Mouse (Mus musculus): Measurements from ENCODE around the gene Prr12. TPM values are rescaled to one million over a fixed set of nuclear protein-coding genes. Genes with fewer than 3 reads are reported as not detected.
"Not testable (repeated sequence)": the region's sequence is repeated elsewhere in the genome, so short reads cannot be mapped to it uniquely, and the experiment has no call there.

The Prr12 gene
- total RNA-seq (2021) = 10 to 100 TPM; 35.4 to 36.7 TPM

DNA sequence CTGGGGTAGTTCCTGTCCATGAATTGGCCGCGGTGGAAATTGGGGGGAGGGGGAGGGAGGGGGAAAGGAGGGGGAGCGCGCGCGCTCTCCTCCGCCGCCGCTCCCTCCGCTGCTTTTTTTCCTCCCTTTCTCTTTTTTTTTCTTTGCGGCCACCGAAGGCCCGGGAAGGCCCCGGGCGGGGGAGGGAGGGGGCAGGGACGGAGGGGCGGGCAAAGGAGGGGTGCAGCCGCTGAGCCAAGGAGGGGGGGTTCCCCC, at the start of gene Prr12:
Prr12 (minus strand) TSS at position 20 of the 255 bp plus-strand sequence.
- no peak for DNase-seq

DNA sequence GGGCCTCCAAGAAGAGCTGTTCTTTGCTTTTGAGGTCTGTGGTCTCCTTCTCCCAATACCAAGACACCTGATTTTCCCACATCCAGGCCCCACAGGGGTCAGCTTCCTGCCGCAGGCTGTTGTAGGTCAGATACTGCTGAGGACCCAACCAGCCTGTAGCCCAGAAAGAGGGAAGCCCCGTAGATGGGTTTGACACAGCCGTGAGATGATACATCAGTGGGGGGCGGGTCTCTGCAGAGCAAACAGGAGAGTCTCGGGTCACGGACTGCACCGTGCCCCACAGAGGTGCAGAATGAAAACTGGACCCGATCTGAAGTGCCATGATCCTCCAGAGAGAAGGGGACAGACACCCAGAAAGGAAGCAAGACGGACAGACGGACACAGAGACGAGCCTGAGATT, 49.8 kb upstream of the Prr12 start:
- DNase-seq = no peak

DNA sequence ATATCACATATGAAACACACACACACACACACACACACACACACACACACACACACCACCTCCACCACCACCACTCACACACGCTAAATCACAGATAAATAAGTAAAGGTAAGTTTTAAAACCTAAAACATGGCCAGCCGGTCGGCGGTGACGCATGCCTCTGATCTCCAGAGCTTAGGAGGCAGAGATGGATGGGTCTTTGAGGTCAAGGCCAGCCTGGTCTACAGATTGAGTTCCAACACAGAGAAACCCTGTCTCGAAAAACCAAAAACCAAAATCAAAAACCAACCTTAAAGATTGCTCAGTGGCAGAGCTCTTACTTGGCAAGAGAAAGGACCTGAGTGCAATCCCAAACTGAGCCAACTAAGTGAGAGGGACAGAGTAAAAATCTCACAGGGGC, 47.4 kb upstream of the Prr12 start:
- DNase-seq = no peak

DNA sequence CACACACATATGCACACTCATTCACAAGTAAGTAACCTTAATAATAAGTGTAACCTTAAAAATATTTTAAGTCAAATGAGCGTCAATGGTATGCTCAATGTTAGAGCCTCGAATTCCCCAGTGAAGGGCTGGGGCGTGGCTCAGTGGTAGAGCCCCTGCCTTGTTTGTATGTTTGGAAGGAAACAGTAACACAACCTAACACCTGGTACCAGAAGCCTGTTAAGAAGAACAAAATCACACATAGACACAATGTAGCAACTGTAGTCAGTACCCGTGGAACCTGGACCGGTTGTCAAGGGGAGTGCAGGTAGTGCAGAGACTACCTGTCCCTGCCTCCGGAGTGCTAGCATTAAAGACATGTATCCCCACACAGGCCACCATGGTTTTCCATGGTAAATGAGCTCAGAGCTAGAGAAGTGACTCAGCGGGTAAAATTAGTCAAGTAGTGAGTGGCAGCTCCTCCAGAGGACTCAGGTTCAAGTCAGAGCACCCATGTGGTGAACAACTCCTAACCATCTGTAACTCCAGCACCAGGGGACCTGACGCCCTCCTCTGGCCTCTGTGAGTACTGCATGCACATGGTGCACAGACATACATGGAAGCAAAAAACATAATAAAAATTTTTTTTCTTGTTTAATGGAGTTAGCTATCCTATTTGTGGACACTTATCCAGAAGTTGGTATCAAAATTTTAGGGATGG, 46.0 kb upstream of the Prr12 start:
- no peak for DNase-seq

DNA sequence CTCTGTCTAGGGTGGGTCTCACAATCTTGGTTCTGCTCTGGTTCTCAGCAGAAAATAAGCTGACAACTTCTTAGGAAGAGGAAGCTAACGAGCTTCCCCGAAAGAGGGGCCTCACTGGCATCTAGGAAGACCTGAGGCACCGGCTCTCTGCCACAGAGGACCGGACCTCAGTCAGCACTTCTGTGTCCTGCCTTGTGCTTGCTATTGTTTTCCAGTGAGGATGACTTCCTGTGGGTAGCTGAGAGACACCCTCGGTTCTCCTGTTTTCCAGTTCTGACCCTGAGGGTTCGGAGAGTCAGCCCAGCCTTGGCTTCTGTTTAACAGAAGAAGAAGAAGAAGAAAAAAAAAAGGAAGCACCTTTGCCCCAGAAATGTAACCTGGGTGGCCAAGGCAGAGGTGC, 44.8 kb upstream of the Prr12 start:
- DNase-seq = no peak

DNA sequence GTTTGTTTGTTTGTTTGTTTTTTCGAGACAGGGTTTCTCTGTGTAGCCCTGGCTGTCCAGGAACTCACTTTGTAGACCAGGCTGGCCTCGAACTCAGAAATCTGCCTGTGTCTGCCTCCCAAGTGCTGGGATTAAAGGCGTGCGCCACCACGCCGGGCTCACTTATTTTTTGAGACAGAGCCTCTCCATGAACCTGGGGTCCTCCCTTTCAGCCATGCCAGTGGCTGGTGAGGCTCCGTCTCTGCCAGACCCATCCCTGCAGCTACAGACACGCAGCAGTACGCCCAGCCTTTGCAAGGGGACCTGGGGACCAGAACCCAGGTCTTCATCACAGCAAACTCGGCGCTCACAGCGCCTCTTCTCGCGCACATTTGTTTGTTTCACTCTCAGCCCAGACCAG, 43.3 kb upstream of the Prr12 start:
- not testable (repeated sequence) for DNase-seq

DNA sequence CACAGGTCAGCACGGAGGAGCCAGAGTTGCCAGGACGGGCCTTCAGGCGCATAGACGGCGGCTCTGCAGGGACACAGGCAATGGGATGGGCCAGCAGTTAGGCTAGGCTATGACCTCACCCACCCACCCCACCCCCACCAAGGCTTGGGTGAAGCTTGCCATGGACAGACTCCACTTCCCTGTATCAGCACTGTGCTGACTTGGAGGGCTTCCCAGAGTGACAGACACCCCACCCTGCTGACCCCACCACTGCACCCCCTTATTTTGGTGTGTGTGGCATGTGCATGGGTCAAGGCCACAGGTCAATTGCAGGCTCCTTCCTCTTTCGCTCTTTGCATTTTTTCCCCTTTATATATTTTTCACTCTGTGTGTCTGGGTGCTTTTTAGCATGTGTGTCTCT, 42.7 kb upstream of the Prr12 start:
- DNase-seq = no peak

DNA sequence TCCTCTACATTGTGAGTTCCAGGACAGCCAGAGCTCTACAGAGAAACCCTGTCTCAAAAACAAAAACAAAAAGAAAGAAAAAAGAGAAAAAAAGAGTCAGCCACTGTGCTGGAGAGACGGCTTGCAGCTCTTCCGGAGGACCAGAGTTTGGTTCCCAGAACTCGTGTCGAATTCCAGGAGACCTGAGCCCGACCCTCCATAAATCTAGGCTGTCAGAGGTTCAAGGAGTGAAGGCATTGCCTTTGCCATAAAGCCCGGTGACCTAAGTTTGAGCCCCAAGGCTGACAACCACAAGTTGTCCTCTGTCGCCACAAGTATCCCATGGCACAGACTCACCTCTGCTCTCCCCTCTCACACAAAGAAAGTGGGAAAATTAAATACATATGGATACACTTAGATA, 41.4 kb upstream of the Prr12 start:
- no peak for DNase-seq

DNA sequence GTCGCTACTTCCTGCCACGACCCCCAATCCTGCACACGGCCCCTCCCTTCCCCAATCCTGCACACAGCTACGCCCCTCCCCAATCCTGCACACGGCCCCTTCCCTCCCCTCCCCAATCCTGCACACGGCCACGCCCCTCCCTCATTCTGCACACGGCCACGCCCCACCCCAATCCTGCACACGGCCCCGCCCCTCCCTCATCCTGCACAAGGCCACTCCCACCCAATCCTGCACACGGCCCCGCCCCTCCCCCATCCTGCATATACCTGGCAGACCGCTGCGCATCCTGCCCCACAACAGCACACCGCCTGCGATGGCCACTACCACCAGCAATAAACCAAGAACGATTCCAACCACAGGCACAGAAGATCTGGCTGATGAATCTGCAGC, 40.8 kb upstream of the Prr12 start:
- no peak for DNase-seq

DNA sequence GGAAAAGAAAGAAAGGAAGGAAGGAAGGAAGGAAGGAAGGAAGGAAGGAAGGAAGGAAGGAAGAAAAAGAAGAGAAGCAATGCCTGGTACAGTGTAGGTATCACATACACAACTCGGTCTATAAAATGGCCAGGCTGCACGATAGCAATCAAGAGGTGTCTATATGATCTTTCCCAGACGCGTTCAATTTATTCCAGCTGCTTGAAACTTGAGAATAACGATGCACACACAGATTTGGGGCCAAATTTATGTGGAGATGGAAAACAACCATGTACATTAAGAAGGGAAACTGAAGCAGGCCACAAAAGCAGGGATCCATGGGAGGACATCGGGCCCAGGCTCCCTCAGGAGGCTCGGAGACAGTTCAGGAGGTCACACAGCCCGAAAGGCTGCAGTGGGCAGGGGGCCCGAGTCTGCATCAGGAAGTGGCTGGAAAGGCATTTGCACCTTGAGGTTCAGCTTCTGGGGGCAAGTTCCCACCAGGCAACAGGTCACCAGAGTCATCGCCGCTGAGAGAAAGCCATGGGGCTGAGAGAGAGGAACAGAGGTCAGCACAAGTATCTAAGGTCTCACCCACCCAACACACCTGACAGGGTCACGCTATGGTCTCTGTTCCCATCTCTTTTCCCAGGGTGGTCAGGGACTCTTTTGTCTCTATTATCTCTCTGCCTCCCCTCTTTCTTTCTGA, 40.3 kb upstream of the Prr12 start:
- no peak for DNase-seq

DNA sequence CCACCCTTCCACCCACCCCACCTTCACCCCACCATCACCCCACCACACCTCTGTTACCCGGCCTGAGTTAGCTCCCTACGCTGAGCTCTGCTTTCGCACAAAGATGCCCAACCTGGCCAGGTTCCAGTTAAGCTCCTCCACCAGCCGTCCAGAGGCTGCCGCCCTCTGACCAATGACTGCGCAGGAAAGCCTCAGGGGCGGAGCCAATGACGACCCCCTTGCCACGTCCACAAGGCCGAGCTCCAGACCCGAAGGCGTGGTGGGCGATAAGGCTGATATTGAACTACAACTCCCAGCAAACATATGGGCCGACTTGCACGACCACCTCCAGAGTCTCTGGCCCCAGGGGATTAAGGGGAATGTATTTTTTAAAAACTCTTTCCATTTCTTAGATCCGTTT, 39.4 kb upstream of the Prr12 start, which contains the start of gene Rcn3:
Rcn3 (minus strand) TSS at position 174 of the 400 bp plus-strand sequence.
- peak; percentile 93 for DNase-seq

DNA sequence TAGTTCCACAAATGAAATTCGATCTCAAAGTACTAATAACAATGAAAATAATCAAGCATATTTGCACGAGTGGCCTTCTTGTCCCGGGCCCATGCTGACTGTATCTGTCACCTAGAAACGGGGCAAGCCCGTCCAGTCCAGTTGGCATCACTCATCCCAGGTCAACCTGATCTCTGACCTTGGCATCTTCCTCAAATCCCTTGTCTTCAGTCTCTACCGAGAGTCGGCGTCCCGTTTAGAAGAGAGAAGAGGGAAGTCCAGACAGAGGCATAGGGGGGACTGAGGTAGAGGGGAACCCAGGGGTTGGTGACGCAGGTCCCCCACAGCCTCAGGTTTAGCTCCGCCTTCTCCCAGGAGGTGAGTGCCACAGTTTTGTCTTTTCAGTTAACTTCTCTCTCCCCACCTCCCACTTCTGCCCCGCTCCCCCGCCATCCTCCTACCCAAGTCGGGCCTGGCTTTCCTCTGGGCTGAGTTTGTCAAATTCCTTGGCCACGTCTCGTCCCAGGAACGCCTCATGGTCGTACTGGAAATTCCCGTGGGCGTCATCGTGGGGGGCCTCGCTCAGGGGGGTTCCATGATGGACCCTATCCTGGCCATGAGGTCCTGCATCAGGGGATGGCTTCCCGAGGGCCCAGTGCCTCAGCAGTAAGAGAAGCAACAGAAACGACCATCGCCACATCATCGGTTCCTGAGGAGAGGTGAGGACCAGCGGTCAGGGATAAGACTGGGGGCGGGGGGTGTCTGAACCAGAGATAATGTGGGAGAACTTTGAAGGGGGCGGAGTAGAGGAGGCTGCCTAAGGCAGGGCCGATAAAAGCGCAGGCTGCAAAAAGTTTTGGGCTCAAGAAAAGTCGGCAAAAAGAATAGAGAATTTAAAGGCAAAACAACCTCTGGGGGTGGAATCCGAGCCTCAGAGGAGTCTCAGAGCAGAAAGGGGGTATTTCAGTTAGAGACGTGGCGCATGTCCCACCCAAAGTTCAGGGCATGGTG, 38.6 kb upstream of the Prr12 start:
- peak; percentile 66 for DNase-seq

DNA sequence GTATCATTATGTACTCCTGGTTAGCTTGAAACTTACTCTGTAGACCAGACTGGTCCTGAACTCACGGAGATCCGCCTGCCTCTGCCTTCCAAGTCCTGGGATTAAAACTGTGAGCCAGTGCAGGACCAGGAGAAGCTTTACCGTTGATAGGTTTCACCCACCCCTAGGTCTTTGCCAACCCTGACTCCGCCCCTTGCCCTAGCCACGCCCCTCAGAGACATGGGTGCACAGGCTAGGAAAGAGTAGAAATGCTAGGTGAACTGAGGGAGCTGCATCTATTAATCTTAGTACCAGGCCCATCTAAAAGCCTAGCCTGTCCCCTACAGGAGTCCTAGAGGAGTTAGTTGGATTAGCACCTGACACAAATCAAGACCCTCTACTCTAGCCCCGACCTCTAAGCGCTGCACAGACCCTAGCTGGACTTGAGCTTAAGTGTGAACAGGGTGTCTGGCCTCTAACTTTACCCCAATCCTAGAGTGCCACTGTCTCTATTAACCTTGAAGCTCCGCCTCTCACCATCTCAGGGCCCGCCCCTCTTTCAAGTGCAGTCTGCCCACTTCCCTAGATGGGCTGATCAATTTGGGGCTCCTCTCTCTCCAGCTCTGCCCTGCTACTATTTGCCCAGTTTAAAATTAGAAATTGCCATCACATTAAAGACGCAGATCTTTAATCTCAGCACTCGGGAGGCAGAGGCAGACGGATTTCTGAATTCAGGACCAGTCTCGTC, 37.7 kb upstream of the Prr12 start:
- DNase-seq = no peak

DNA sequence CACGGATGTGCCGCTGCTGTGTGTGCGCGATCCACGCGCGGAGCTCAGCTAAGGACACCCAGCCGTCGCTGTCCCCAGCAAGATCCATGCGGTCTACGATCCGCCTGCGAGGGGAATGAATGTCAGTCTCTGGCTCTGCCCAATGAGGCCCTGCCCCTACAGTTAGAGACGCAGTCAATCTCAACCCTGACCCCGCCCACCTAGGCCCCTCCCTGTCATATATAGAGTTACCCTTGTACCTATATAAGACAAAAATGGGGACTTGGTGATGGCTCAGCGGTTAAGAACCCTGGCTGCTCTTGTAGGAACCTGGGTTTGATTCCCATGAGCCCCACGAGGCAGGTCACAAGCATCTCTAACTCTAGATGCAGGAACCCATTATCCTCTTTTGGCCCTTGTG, 35.9 kb upstream of the Prr12 start:
- DNase-seq = no peak

DNA sequence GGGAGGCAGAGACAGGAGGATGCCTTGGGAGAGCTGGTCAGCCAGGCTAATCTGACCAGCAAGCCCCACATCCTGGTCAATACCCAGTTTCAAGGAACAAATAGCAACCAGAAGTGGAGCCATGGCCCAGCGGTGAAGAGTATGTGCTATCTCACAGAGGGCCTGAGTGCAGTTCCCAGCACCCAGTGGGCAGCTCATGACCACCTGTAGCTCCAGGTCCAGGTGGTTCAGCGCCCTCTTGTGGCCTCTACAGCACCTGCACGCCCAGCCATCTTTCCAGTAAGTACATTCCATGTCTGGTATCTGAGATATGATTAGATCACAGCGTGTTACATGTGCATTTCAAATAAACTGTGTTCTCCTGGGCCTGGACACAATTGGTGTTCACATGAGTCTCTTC, 33.4 kb upstream of the Prr12 start:
- no peak for DNase-seq

DNA sequence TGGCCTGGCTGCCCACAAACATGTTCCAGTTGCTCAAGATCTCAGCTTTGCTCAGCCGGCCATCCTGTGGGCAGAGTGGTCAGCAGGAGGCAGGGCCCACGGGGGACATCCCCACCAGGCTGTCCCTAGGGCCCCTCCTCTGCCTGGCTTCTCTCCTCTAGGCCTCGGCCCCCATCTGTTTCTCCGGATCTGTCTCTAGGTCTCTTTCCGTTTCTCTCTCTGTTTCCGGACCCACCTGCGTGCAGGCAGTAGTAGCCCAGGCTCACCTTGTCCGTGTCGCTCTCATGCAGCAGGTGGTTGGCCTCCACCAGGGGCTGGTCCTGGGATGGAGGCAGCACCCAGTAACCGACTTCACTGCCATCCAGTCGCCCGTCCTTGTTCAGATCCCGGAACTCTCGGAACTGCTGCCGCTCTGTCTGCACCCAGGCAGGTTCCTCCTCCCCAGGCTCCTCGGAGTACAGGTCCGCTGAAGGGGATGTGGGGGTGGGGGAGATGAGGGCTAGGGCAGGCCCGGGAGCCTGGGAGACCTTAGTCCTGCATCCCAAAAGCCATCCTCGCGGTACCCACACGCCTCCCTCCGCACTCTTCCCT, 30.7 kb upstream of the Prr12 start:
- DNase-seq = no peak

DNA sequence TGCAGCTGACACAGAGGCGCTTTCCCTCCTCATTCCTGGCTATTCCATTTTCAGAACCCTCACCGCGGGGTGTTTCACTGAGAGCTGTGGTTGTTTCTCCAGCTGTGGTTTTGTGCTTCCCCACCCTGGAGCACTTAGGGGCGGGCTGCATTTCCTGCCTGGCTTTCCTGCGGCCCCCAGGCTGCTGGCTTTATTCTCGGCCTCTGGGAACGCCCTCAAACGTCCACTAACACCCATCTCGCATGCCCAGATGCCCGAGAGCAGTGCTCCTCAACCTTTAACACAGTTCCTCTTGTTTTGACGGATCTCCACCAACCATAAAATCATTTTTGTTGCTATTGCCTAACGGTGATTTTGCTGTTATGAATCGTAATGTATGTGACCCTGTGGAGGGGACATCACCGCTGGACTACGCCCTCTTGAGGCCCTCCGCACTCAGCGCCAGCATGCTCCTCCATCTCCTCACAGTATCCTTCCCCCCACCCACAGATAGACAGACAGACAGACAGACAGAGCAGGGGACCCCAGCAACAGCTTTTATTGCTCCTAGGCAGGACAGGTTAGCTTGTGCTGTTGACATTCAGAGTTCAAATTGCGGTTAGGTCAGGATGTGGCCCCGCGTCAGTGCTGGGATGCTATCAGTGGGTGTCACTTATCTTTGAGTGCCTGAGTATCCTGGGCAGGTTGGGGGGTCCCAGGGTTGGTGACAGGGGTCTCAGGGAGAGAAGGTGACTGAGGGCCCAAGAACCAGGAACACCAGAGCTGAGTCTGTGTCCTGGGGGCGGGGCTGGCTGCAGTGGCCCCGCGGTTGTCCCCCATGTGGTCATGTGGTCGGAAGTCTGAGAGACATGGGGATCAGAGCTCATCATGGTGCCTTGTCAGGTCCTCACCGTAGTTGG, 30.0 kb upstream of the Prr12 start:
- peak; percentile 63 for DNase-seq

DNA sequence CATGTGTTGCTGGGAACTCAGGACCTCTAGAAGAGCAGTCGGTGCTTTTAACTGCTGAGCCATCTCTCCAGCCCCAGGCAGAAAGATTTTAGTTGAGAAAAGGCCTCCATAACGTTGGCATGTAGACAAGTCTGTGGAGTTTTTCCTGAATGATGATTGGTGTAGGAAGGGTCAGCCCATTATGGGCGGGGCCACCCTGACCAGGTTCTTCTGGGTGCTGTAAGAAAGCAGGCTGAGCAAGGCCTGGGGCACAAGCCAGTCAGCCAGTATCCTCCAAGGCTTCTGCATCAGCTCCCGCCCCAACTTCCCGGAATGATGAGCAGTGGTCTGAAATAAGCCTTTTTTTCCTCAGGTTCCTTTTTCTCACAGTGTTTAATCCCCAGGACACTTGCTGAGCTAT, 28.3 kb upstream of the Prr12 start:
- DNase-seq = no peak

DNA sequence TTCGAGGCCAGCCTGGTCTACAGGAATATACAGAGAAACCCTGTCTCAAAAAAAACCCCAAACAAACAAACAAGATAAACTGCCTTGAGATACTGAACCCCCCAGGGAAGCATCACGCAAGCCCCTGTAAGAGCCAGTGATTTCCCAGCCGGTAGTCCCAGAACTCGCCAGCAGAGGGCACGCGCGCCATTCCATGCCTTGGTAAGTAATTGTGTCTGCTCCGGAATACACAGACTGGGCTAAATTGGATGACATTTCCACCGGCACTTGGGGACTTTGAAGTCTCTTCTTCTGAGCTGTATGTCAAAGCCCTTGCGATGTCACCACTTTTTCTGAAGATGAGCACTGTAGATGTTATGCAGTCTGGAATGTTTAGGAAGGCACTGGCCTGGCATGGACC, 27.2 kb upstream of the Prr12 start:
- peak; percentile 96 for DNase-seq

DNA sequence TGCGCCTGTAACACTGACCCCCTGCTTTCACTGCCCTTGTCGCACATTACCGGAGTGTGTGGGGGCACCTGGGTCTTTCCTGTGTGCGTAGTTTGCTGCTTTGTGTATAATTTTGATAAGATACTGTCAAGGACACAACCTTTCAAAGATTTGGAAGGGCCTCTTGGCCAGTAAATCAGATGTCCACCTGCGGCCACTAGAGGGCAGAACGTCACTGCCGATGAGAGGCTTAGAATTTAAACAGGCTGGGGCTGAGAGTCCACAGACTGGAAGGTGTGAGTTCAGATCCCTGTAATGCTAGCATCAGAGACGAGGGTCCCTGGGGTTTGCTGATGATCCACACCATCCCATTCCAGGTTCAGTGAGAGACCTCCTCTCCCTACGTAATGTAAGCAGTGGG, 25.8 kb upstream of the Prr12 start:
- DNase-seq = peak; percentile 88

DNA sequence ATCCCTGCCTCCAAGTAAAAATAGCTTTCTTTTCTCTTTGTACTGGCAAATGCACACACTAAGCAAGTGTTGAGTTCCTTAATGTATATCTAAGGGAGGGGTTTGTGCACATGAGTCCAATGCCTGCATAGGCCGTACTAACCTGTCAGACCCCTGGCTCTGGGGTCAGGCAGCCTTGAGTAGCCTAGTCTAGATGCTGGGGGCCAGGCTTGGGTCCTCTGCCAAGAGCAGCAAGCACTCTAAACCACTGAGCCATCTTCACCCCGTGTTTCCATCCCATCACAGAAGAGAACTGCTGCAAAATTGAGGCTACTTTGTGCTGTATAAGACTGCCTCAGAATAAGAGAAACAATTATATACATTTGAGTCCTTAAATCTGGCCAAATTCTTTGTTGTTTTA, 25.1 kb upstream of the Prr12 start:
- no peak for DNase-seq

All from heart, postnatal 4 days (tissue).